Mouse (Mus musculus): ENCODE measurements around the gene Stim1.

Stim1 gene

DNA sequence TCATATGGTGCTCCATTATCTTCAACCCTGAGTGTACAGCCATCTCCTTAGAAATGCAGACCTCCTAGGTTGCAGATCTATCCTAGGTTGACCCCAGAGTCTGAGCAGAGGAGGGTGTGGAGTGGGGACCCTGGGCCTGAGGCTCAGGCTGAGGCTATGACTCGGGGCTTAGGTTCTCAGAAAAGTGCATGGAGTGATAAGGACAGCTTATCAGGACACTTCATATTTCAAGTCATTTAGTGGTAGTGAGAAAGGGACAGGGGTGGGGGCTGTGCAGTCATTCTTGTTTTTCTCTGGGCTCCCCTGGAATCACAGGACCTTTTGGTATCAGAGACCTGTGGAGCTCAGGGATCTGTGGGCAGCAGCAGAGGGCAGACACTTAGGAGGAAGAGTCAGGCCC, 218.5 kb downstream of the Stim1 start:
- TF ChIP-seq NANOG (IDR thresholded peaks at IDR 0.05; ENCODE audit: borderline replicate concordance, low read length) (no peak), CTCF (conservative IDR thresholded peaks at IDR 0.05; ENCODE audit: low read length) (no peak), POU5F1 (IDR thresholded peaks at IDR 0.05; ENCODE audit: borderline replicate concordance, low read length) (no peak)
- Histone ChIP-seq H3K36me3 (ENCODE audit: insufficient read depth, low read length) (no peaks in the 10 kb centered on the region), H3K27me3 (ENCODE audit: insufficient read depth, low read length) (peaks cover 7% of the 10 kb centered on the region; the same call in 1 of the 2 replicates), H3K4me3 (replicated peaks; ENCODE audit: low read length) (no peak overlapping the region), H3K9me3 (ENCODE audit: low read length) (no peaks in the 10 kb centered on the region), H3K4me1 (replicated peaks; ENCODE audit: low read depth, low read length) (no peaks in the 10 kb centered on the region; the same call in 1 of the 2 replicates)
